8 mouse cellular contexts compared by ENCODE assay signal in genomic region chr9:108577934-108578544, GRCm38 (mm10). TPM values are rescaled to one million over a fixed set of nuclear protein-coding genes. Genes with fewer than 3 reads are reported as not detected.
A peak's percentile ranks its signal among the peaks of the same experiment; 100 is the strongest.
DNase-seq lines count a peak whose midpoint lies in the region; ATAC-seq lines count a peak whose summit lies in the region.

No protein-coding gene starts in this region.

- H3K36me3 ChIP-seq in embryonic facial prominence, embryonic 11.5 days (replicated peaks; ENCODE audit: control insufficient read depth, insufficient read depth, low read depth, low read length), result peaks cover 11% of the 10 kb centered on the region
- peaks cover 69% of the 10 kb centered on the region for H3K36me3 ChIP-seq in heart, embryonic 13.5 days
- peaks cover 43% of the 10 kb centered on the region for H3K36me3 ChIP-seq in limb, embryonic 10.5 days
- peaks cover 8% of the 10 kb centered on the region for H3K36me3 ChIP-seq in midbrain, embryonic 11.5 days (ENCODE audit: control insufficient read depth, insufficient read depth, low read length)

- H3K27ac ChIP-seq in embryonic facial prominence, embryonic 11.5 days (replicated peaks; ENCODE audit: low read depth, low read length), result peak overlapping the region; percentile 86
- H3K27ac ChIP-seq in heart, embryonic 13.5 days (replicated peaks), result peak overlapping the region; percentile 96
- H3K27ac ChIP-seq in limb, embryonic 10.5 days, result peak overlapping the region; percentile 99
- peak overlapping the region; percentile 95 for H3K27ac ChIP-seq in midbrain, embryonic 11.5 days (ENCODE audit: low read depth, low read length)

- H3K4me2 ChIP-seq in embryonic facial prominence, embryonic 11.5 days (ENCODE audit: low read depth, low read length), result peak overlapping the region; percentile 74
- peak overlapping the region; percentile 78 for H3K4me2 ChIP-seq in heart, embryonic 13.5 days
- peak overlapping the region; percentile 78 for H3K4me2 ChIP-seq in midbrain, embryonic 11.5 days

- WGBS in embryonic facial prominence, embryonic 11.5 days, result under 1% methylated on average over 24 of the region's 24 CpGs
- WGBS in heart, embryonic 13.5 days, result under 1% methylated on average over 24 of the region's 24 CpGs
- under 1% methylated on average over 24 of the region's 24 CpGs for WGBS in limb, embryonic 10.5 days
- WGBS in midbrain, embryonic 11.5 days, result under 1% methylated on average over 24 of the region's 24 CpGs

- no peak; the same call in 1 of the 2 replicates for ATAC-seq in embryonic facial prominence, embryonic 11.5 days (replicated peaks; ENCODE audit: insufficient number of reproducible peaks, low FRiP score, low TSS enrichment, low read depth)
- ATAC-seq in heart, embryonic 13.5 days (ENCODE audit: extremely low read depth, insufficient number of reproducible peaks, low FRiP score, low TSS enrichment), result no peak
- ATAC-seq in midbrain, embryonic 11.5 days (ENCODE audit: low FRiP score), result peak; percentile 77
- ATAC-seq in activated CD4-positive, CD25-positive, alpha-beta regulatory T cell, adult 4 months, result no peak

- H3K27me3 ChIP-seq in embryonic facial prominence, embryonic 11.5 days (ENCODE audit: control insufficient read depth, insufficient read depth, low read length), result no peaks in the 10 kb centered on the region
- no peaks in the 10 kb centered on the region for H3K27me3 ChIP-seq in heart, embryonic 13.5 days (replicated peaks)
- H3K27me3 ChIP-seq in limb, embryonic 10.5 days (ENCODE audit: low read depth, poor library complexity, severe bottlenecking), result no peaks in the 10 kb centered on the region
- H3K27me3 ChIP-seq in midbrain, embryonic 11.5 days (ENCODE audit: control insufficient read depth, insufficient read depth, low read length), result no peaks in the 10 kb centered on the region

- H3K9ac ChIP-seq in embryonic facial prominence, embryonic 11.5 days (replicated peaks; ENCODE audit: low read length), result peak overlapping the region; percentile 77
- H3K9ac ChIP-seq in heart, embryonic 13.5 days, result peak overlapping the region; percentile 98
- H3K9ac ChIP-seq in midbrain, embryonic 11.5 days (ENCODE audit: low read length), result peak overlapping the region; percentile 85

- peak overlapping the region; percentile 92 for H3K4me3 ChIP-seq in embryonic facial prominence, embryonic 11.5 days (ENCODE audit: low read depth, low read length)
- H3K4me3 ChIP-seq in heart, embryonic 13.5 days, result peak overlapping the region; percentile 84
- H3K4me3 ChIP-seq in limb, embryonic 10.5 days, result peak overlapping the region; percentile 88
- peak overlapping the region; percentile 87 for H3K4me3 ChIP-seq in midbrain, embryonic 11.5 days (ENCODE audit: low read depth, low read length)

- no peaks in the 10 kb centered on the region for H3K9me3 ChIP-seq in embryonic facial prominence, embryonic 11.5 days (replicated peaks; ENCODE audit: control insufficient read depth, low read length)
- no peaks in the 10 kb centered on the region for H3K9me3 ChIP-seq in heart, embryonic 13.5 days
- H3K9me3 ChIP-seq in limb, embryonic 10.5 days (replicated peaks), result no peaks in the 10 kb centered on the region
- no peaks in the 10 kb centered on the region for H3K9me3 ChIP-seq in midbrain, embryonic 11.5 days (ENCODE audit: control insufficient read depth, low read length)

- DNase-seq in gastrocnemius, adult 18-20 months (ENCODE audit: low spot score), result peak; percentile 75
- no peak for DNase-seq in gastrocnemius, postnatal 25 days
- peak; percentile 47 for DNase-seq in ZHBTc4 (ENCODE audit: low read depth, low spot score)
- peak; percentile 68 for DNase-seq in embryonic facial prominence, embryonic 11.5 days (ENCODE audit: low spot score)
- DNase-seq in limb, embryonic 10.5 days (ENCODE audit: low spot score), result no peak
- peak; percentile 92 for DNase-seq in midbrain, embryonic 11.5 days (ENCODE audit: low spot score, missing footprints)

- peaks cover 10% of the 10 kb centered on the region for H3K4me1 ChIP-seq in embryonic facial prominence, embryonic 11.5 days (ENCODE audit: control insufficient read depth, insufficient read depth, low read length)
- peaks cover 59% of the 10 kb centered on the region for H3K4me1 ChIP-seq in heart, embryonic 13.5 days
- H3K4me1 ChIP-seq in limb, embryonic 10.5 days, result peaks cover 61% of the 10 kb centered on the region
- H3K4me1 ChIP-seq in midbrain, embryonic 11.5 days (ENCODE audit: control insufficient read depth, insufficient read depth, low read length), result peaks cover 38% of the 10 kb centered on the region

RNA-seq across cellular contexts. Expression of gene Wdr6, which starts 0.5 kb away (rescaled TPM):
- total RNA-seq in gastrocnemius, adult 18-20 months (2021), result 1 to 10 TPM; 6.4 to 7.9 TPM
- total RNA-seq in gastrocnemius, postnatal 25 days (2021), result 1 to 10 TPM; 5.2 to 5.3 TPM
- 118 and 130 TPM in 2 replicates for polyA plus RNA-seq in embryonic facial prominence, embryonic 11.5 days (2014; fragmentation: Nextera tagmentation; extraction: Ambion mirVana)
- 61.7 and 64.1 TPM in 2 replicates for polyA plus RNA-seq in heart, embryonic 13.5 days (2015; fragmentation: Nextera tagmentation; extraction: Ambion mirVana)
- 165 and 236 TPM in 2 replicates for polyA plus RNA-seq in limb, embryonic 10.5 days (2016; fragmentation: Nextera tagmentation; extraction: Ambion mirVana)
- 117 and 132 TPM in 2 replicates for polyA plus RNA-seq in midbrain, embryonic 11.5 days (2014; fragmentation: Nextera tagmentation; extraction: Ambion mirVana)
- 10 to 100 TPM; 18.8 to 42.4 TPM for polyA plus RNA-seq in activated CD4-positive, CD25-positive, alpha-beta regulatory T cell, adult 4 months (2017; shearing (Covaris generic))

RNA-seq across cellular contexts. Expression of gene Dalrd3, which starts 8.4 kb away (rescaled TPM):
- total RNA-seq in gastrocnemius, adult 18-20 months (2021), result 1 to 10 TPM; 7.5 to 8.9 TPM
- total RNA-seq in gastrocnemius, postnatal 25 days (2021), result 10 to 100 TPM in 1 of 2 experiments, 1 to 10 TPM in 1; 7.6 to 10.4 TPM
- 167 and 185 TPM in 2 replicates for polyA plus RNA-seq in embryonic facial prominence, embryonic 11.5 days (2014; fragmentation: Nextera tagmentation; extraction: Ambion mirVana)
- polyA plus RNA-seq in heart, embryonic 13.5 days (2015; fragmentation: Nextera tagmentation; extraction: Ambion mirVana), result 86.6 and 92.1 TPM in 2 replicates
- 175 and 214 TPM in 2 replicates for polyA plus RNA-seq in limb, embryonic 10.5 days (2016; fragmentation: Nextera tagmentation; extraction: Ambion mirVana)
- 158 and 172 TPM in 2 replicates for polyA plus RNA-seq in midbrain, embryonic 11.5 days (2014; fragmentation: Nextera tagmentation; extraction: Ambion mirVana)
- polyA plus RNA-seq in activated CD4-positive, CD25-positive, alpha-beta regulatory T cell, adult 4 months (2017; shearing (Covaris generic)), result 10 to 100 TPM; 46.1 to 77.0 TPM

RNA-seq across cellular contexts. Expression of gene Ndufaf3, which starts 10.8 kb away (rescaled TPM):
- 10 to 100 TPM; 29.3 to 30.0 TPM for total RNA-seq in gastrocnemius, adult 18-20 months (2021)
- total RNA-seq in gastrocnemius, postnatal 25 days (2021), result 10 to 100 TPM; 28.2 to 37.5 TPM
- polyA plus RNA-seq in embryonic facial prominence, embryonic 11.5 days (2014; fragmentation: Nextera tagmentation; extraction: Ambion mirVana), result 48.4 and 49.0 TPM in 2 replicates
- 53.5 TPM in 2 replicates for polyA plus RNA-seq in heart, embryonic 13.5 days (2015; fragmentation: Nextera tagmentation; extraction: Ambion mirVana)
- 46.2 and 49.3 TPM in 2 replicates for polyA plus RNA-seq in limb, embryonic 10.5 days (2016; fragmentation: Nextera tagmentation; extraction: Ambion mirVana)
- polyA plus RNA-seq in midbrain, embryonic 11.5 days (2014; fragmentation: Nextera tagmentation; extraction: Ambion mirVana), result 51.7 and 51.9 TPM in 2 replicates
- polyA plus RNA-seq in activated CD4-positive, CD25-positive, alpha-beta regulatory T cell, adult 4 months (2017; shearing (Covaris generic)), result 10 to 100 TPM; 58.2 to 74.6 TPM

RNA-seq across cellular contexts. Expression of gene Impdh2, which starts 18.0 kb away (rescaled TPM):
- 10 to 100 TPM; 61.3 to 63.2 TPM for total RNA-seq in gastrocnemius, adult 18-20 months (2021)
- 10 to 100 TPM; 51.9 to 54.0 TPM for total RNA-seq in gastrocnemius, postnatal 25 days (2021)
- 242 and 248 TPM in 2 replicates for polyA plus RNA-seq in embryonic facial prominence, embryonic 11.5 days (2014; fragmentation: Nextera tagmentation; extraction: Ambion mirVana)
- polyA plus RNA-seq in heart, embryonic 13.5 days (2015; fragmentation: Nextera tagmentation; extraction: Ambion mirVana), result 99.5 and 107 TPM in 2 replicates
- polyA plus RNA-seq in limb, embryonic 10.5 days (2016; fragmentation: Nextera tagmentation; extraction: Ambion mirVana), result 255 and 288 TPM in 2 replicates
- polyA plus RNA-seq in midbrain, embryonic 11.5 days (2014; fragmentation: Nextera tagmentation; extraction: Ambion mirVana), result 182 and 186 TPM in 2 replicates
- 100 to 1,000 TPM; 126 to 172 TPM for polyA plus RNA-seq in activated CD4-positive, CD25-positive, alpha-beta regulatory T cell, adult 4 months (2017; shearing (Covaris generic))

RNA-seq across cellular contexts. Expression of gene P4htm, which starts 19.4 kb away (rescaled TPM):
- total RNA-seq in gastrocnemius, adult 18-20 months (2021), result 1 to 10 TPM; 3.4 to 4.1 TPM
- total RNA-seq in gastrocnemius, postnatal 25 days (2021), result 1 to 10 TPM; 2.8 to 3.1 TPM
- polyA plus RNA-seq in embryonic facial prominence, embryonic 11.5 days (2014; fragmentation: Nextera tagmentation; extraction: Ambion mirVana), result 6.4 and 8.1 TPM in 2 replicates
- 19.5 and 20.0 TPM in 2 replicates for polyA plus RNA-seq in heart, embryonic 13.5 days (2015; fragmentation: Nextera tagmentation; extraction: Ambion mirVana)
- 3.7 and 6.5 TPM in 2 replicates for polyA plus RNA-seq in limb, embryonic 10.5 days (2016; fragmentation: Nextera tagmentation; extraction: Ambion mirVana)
- polyA plus RNA-seq in midbrain, embryonic 11.5 days (2014; fragmentation: Nextera tagmentation; extraction: Ambion mirVana), result 7.2 and 9.8 TPM in 2 replicates
- polyA plus RNA-seq in activated CD4-positive, CD25-positive, alpha-beta regulatory T cell, adult 4 months (2017; shearing (Covaris generic)), result 1 to 10 TPM; 5.1 to 9.0 TPM

Comparison
In these comparisons a context has a peak if more than half of its experiments do, and no peak if none do; other contexts are left out.
1. DNase-seq: peak in gastrocnemius, adult 18-20 months (single experiment), ZHBTc4 (single experiment), embryonic facial prominence, embryonic 11.5 days (single experiment) and midbrain, embryonic 11.5 days (single experiment); none in gastrocnemius, postnatal 25 days (single experiment) and limb, embryonic 10.5 days (single experiment).
2. Peak in every context shown above with its lines, with median percentiles within 50 percentile points of each other: H3K27ac ChIP-seq, H3K4me2 ChIP-seq, H3K4me3 ChIP-seq and H3K9ac ChIP-seq.